Mouse (Mus musculus): Measurements from ENCODE around the gene Ralgapb.

The Ralgapb gene

GRCm38 (mm10) chr2:158409595-158410021, at the start of gene Ralgapb:
Gene Ralgapb (plus strand): TSS chr2:158409848.
- in situ Hi-C loops (cut with MboI; ENCODE audit: unreplicated experiment in 2 of 2): loop anchor here in 1 of 2 experiments (5.0 kb wide), 1 partner anchor 52 kb away; no protein-coding TSS in a partner anchor

DNA sequence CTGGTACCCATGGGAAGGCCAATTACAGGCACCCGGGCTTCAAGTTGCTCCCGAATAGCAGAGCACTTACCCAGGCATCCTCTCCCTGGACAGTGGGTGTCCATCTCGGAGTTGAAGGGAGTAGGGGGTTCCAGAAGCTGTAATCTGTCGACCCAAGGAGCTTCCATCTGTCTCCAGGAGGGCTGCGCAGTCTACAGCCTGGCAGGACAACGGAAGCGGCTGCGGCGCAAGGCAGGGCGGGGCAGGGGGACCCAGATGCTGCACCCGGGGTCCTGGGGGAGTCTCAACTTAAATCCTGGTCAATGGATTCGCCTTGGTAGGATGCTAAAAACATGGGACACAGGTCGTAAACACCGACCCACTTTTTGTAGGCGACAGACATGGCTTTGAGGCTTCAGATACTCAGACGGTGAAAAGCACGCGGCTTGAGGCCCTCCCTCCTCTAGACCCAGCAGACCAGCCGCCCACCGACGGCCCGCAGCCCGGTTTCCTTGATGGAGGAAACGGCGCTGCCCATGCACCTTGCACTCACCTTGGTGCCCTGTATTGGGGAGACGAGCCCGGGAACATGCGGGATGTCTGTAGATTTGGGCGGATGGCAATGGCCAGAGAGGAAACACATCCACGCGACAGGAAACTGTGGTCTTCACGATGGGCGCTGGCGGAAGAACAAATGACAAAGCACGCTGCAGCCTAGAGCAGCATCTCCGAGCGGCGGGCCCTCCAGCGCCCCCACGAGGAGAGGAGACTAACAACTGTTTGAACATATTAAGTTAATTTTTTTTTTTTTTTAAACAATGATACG, 48.6 kb upstream of the Ralgapb start:
- in situ Hi-C loops (cut with MboI; ENCODE audit: unreplicated experiment in 2 of 2): loop anchor here in 1 of 2 experiments (25.0 kb wide), 1 partner anchor 324 kb away; the partner anchor contains the start of genes Rprd1b and Tti1

DNA sequence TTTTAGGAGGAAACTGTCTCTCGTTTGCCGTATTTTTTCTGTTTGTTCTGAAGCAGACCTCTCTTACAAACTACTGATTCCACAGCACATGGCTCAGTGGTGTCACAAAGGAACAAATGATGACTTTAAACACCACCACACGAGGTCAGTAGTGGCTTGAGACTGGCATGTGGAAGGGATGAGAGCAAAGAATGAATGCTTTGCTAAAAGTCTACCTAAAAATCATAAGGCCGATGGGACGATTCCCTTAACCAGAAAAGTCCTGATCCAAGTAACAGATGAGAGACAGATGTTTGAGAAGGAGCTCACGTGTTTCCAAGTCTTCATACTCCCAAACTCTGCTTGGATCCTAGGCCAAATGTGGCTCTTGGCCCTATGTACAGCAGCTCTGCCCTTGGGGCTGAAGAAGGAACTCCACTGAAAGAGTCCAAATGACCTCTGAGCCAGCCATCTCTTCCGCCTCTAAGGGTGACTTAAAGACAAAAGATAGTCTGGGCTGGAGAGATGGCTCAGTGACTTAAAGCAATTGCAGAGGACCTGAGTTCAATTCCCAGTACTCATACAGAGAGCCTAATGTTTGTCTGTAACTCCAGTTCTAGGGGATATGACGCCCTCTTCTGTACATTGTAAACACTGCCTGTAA, 47.8 kb upstream of the Ralgapb start:
- in situ Hi-C loops (cut with MboI; ENCODE audit: unreplicated experiment in 2 of 2): loop anchor here in 1 of 2 experiments (25.0 kb wide), 1 partner anchor 324 kb away; the partner anchor contains the start of genes Rprd1b and Tti1

DNA sequence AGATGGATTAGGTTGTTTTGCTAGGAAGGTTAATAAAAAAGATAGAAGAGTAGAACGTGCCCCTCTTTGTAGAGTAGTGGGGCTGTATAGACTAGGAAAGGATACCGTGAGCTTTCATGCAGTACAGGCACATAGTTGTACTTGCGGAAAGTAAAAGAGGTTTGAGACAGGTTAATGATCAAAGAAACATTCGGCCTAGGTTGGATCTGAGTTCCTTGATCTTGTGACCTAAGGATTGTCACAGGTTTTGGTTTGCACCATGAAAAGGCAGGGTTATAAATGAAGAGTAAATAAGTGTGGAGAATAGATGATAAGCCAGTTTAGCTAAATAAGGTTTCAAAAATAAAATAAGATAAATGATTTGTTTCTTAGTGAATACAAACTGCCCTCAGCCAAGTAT, 45.5 kb upstream of the Ralgapb start:
- in situ Hi-C loops (cut with MboI; ENCODE audit: unreplicated experiment in 2 of 2): loop anchor here in 1 of 2 experiments (25.0 kb wide), 1 partner anchor 327 kb away; the partner anchor contains the start of genes Rprd1b and Tti1

DNA sequence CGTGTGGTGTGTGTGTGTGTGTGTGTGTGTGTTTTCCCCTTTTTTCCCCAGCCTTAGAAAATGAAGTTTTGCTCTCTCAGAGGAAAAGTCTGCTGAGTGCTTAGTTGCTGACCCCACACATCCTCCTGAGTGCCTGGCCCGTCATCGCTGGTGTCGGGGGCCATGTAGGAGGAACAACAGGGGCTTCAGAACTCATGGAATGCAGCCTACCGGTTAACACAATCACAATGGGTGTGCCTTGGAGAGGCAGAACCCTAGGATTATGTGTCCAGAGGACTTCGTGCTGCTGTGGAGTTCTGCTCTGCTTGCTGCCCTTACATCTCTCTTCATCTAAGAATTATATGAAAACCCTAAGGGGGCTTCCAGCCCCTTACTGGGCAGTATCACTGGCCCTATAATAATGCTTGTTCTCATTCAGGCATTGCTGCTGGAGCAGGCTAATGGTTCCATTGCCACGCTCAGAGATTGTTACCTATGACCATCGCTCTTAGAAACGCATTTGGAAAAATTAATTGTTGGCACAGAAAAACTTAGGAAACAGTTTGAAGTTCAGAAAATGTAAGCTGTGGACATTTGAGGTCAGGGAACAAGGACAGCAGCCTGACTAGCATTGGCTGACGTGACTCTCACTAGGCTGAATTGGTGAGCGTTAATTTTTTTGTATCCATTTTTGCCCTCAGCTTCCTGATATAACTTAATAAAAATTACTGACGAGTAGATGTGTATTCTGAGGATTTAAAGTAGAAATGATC, 44.4 kb upstream of the Ralgapb start:
- in situ Hi-C loops (cut with MboI; ENCODE audit: unreplicated experiment in 2 of 2): loop anchor here in 1 of 2 experiments (25.0 kb wide), 1 partner anchor 328 kb away; the partner anchor contains the start of genes Rprd1b and Tti1

DNA sequence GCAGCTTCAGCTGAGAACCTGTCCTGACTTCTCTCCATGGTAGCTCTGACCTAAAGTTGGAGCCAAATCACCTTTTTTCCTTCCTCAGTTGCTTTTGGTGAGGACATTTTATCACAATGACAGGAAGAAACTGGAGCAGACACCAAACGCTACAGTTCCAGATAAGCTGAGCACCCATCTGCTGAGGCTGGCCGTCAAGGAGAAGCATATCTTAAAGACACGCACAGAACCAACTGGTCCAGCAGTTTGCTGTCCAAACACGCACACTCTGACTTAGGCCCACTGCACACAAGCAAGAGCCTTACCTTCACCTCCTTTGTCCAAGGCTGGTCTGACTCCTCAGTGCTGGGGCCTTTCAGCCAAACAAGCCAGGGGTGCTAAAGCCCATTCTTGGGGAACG, 42.0 kb upstream of the Ralgapb start:
- in situ Hi-C loops (cut with MboI; ENCODE audit: unreplicated experiment in 2 of 2): loop anchor here in 1 of 2 experiments (25.0 kb wide), 1 partner anchor 330 kb away; the partner anchor contains the start of genes Rprd1b and Tti1

- in situ Hi-C loops (cut with MboI; ENCODE audit: unreplicated experiment in 2 of 2): loop anchor here in 1 of 2 experiments (25.0 kb wide), 1 partner anchor 331 kb away; the partner anchor contains the start of genes Rprd1b and Tti1
Measured at GRCm38 (mm10) chr2:158368313-158368712, 41.3 kb upstream of the Ralgapb start.

DNA sequence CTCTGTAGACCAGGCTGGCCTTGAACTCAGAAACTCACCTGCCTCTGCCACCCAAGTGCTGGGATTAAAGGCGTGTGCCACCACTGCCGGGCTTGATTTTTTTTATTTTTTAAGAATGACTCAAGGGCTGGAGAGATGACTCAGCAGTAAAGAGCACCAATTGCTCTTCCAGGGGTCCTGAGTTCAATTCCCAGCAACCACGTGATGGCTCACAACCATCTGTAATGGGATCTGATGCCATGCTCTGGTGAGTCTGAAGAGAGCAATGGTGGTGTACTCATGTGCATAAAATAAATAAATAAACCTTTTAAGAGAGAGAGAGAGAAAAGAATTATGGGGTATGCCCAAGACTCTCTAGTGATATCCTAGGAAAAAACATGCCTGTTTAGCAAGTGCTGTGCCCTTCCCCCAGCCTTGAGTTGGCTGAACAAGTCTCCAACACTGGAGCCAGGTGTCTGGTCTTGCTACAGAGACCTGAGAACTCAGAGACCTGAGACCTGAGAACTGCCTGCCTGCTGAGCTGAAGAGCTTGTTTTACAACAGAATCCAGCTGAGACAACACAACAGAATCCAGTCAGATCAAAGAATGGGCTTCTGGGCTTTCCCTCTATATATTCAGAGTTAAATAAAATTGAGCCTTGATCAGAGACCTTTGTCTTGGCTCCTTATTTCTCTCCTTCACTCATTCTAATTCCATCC, 40.0 kb upstream of the Ralgapb start:
- in situ Hi-C loops (cut with MboI; ENCODE audit: unreplicated experiment in 2 of 2): loop anchor here in 1 of 2 experiments (25.0 kb wide), 1 partner anchor 332 kb away; the partner anchor contains the start of genes Rprd1b and Tti1

DNA sequence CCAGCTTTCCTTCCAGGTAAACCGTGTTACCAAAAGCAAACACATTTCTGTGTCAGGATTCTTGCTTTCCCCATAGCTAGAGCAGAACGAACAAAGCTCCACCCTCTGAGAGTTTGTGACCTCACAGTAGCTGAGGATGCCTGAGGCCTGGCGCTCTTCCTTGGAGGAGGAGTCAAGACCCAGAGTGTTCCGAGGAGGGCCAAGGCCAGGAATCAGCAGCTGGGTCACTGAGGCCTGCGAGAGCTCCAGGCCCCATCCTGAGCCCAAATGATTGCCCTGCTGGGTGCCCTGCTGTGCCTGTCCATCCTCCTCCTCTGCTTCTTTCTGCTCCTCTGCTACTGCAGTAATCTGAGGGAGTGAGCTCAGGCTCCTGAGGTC, 39.5 kb upstream of the Ralgapb start:
- in situ Hi-C loops (cut with MboI; ENCODE audit: unreplicated experiment in 2 of 2): loop anchor here in 1 of 2 experiments (25.0 kb wide), 1 partner anchor 333 kb away; the partner anchor contains the start of genes Rprd1b and Tti1

- in situ Hi-C loops (cut with MboI; ENCODE audit: unreplicated experiment in 2 of 2): loop anchor here in 1 of 2 experiments (25.0 kb wide), 1 partner anchor 336 kb away; the partner anchor contains the start of genes Rprd1b and Tti1
Measured at GRCm38 (mm10) chr2:158373061-158373460, 36.6 kb upstream of the Ralgapb start.

DNA sequence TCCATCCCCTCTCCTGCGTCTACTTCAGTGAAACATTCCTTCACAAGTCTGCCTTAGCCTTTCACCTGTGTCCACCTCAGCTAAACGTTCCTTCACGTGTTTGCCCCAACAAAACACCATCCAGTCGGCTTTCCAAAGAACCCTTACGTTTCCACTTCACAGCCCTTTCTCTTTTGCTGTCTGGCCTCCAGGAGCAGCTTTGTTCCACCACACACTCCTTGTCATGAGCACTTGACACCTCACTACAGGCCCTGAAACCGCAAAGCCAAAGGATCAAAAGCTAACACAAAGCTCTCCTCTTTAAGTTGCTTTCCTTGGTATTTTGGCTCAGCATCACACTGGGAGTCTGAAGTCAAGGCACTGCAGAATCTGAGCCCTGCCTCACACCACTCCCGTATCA, 36.1 kb upstream of the Ralgapb start:
- in situ Hi-C loops (cut with MboI; ENCODE audit: unreplicated experiment in 2 of 2): loop anchor here in 1 of 2 experiments (25.0 kb wide), 1 partner anchor 336 kb away; the partner anchor contains the start of genes Rprd1b and Tti1

GRCm38 (mm10) chr2:158375443-158376122, 34.1 kb upstream of the Ralgapb start, which contains the start of gene Snhg11:
Gene Snhg11 (plus strand): TSS chr2:158375638.
- in situ Hi-C loops (cut with MboI; ENCODE audit: unreplicated experiment in 2 of 2): loop anchor here in 1 of 2 experiments (5.0 kb wide), 1 partner anchor 487 kb away; no protein-coding TSS in a partner anchor

DNA sequence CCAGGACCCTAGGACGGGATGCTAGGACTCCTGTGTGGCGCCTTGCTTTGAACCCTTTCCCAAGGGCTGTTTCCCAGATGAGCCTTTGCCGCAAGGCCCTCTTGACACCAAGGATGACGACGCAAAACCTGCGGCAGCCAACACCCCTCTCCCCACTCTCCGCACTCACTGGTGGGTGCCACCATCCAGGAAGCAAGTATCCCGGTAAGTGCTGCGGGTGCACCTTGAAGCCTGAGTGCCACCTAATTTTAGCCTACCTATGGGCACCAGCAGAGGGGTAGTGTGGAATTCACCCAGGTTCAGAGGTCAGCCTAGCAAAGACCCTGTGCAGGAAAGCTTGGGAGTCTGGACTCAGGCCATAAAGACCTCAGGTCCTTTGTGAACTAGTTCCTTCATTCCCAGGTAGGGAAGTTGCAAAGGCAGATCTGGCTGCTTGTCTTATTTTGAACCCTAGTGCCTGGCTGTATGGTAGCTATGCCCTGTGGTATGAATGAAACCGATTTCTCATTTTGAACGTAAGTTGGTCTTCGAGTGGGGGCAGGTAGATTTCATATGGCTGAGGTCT, 33.4 kb upstream of the Ralgapb start:
- in situ Hi-C loops (cut with MboI; ENCODE audit: unreplicated experiment in 2 of 2): loop anchor here in 1 of 2 experiments (5.0 kb wide), 1 partner anchor 486 kb away; no protein-coding TSS in a partner anchor

DNA sequence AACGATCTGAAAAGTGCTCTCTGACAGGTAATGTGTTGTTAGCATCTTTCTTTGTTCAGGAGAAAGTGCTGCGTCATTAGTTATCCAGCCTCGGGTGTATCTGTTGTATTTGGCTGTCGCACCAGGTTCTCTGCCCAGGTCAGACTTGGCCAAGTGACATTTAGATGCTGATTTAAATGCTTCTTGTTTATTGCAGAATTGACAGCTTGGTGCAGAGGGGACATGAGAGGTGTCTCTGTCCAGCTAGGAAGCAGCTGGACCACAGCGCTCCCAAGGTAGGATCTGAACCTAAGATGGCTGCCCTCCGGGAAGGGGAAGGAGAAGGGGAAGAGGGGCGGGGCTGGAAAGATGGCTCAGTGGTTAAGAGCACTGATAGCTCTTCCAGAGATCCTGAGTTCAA, 32.9 kb upstream of the Ralgapb start:
- in situ Hi-C loops (cut with MboI; ENCODE audit: unreplicated experiment in 2 of 2): loop anchor here in 1 of 2 experiments (5.0 kb wide), 1 partner anchor 486 kb away; no protein-coding TSS in a partner anchor

DNA sequence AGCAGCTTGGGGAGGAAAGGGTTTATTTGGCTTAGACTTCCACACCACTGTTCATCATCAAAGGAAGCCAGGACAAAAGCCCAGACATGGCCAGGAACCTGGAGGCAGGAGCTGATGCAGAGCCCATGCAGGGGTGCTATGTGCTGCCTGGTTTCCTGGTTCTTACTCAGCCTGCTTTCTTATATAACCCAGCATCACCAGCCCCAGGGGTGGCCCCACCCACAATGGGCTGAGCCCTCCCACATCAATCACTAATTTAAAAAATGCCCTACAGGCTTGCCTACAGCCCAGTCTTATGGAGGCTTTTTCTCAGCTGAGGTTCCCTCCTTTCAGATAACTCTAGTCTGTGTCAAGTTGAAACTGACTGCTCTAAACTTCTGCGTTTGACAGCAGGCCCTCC, 31.8 kb upstream of the Ralgapb start:
- in situ Hi-C loops (cut with MboI; ENCODE audit: unreplicated experiment in 2 of 2): loop anchor here in 1 of 2 experiments (5.0 kb wide), 1 partner anchor 484 kb away; no protein-coding TSS in a partner anchor

DNA sequence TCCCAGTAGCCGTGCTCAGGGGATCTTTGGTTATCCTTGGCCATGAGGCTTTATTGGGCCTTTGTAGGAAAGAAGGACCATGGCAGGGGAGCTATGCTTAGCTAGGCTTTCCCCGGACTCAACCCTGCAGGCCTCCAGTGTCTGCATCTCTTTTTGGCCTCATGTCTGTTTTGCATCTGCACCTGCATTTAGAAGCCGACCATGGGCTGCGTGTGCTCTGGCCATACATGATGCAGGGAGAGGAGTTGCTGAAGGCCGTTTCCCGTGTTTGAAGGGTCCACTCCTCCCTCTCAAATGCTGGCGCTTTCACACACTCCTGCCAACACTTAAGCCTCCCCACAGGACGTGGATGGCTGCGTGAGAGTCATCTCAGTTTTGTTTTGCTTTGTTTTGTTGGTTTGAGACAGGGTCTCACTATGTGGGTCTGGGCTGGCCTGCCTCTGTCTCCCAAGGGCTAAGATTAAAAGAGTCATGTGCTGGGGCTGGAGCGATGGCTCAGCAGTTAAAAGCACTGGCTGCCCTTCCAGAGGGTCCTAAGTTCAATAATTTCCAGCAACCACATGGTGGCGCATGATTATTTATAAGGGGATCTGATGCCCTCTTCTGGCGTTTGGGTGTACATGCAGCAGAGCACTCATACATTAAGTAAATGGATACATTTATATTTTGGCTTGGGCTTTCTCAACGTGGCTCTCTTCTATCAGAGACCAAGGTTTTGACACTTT, 30.1 kb upstream of the Ralgapb start:
- in situ Hi-C loops (cut with MboI; ENCODE audit: unreplicated experiment in 2 of 2): loop anchor here in 1 of 2 experiments (5.0 kb wide), 1 partner anchor 483 kb away; no protein-coding TSS in a partner anchor

GRCm38 (mm10) chr2:158386072-158386471, 23.6 kb upstream of the Ralgapb start:
- in situ Hi-C loops (cut with MboI; ENCODE audit: unreplicated experiment in 2 of 2): no loop called here

Measured in v-Abl transformed pro-B cells (cell line).